Mouse (Mus musculus): ENCODE data around the gene Akap9.
"Not testable (repeated sequence)": the region's sequence is repeated elsewhere in the genome, so short reads cannot be mapped to it uniquely, and the experiment has no call there.

Akap9 gene

GRCm38 (mm10) chr5:3969114-3969513, 41.3 kb downstream of the Akap9 start:
- DNase-seq (ENCODE audit: low read depth, low spot score) = no peak

GRCm38 (mm10) chr5:3970936-3971335, 43.1 kb downstream of the Akap9 start:
- DNase-seq (ENCODE audit: low read depth, low spot score) = no peak

- DNase-seq (ENCODE audit: low read depth, low spot score) = no peak
These were observed 45.9 kb downstream of the Akap9 start for GRCm38 (mm10) chr5:3973764-3974163.

GRCm38 (mm10) chr5:3974896-3975295, 47.0 kb downstream of the Akap9 start:
- DNase-seq (ENCODE audit: low read depth, low spot score) = no peak

- DNase-seq (ENCODE audit: low read depth, low spot score) = no peak
These were observed 48.3 kb downstream of the Akap9 start for GRCm38 (mm10) chr5:3976111-3976510.

- no peak for DNase-seq (ENCODE audit: low read depth, low spot score)
These were observed 50.0 kb downstream of the Akap9 start for GRCm38 (mm10) chr5:3977904-3978303.

- no peak for DNase-seq (ENCODE audit: low read depth, low spot score)
These were observed 61.8 kb downstream of the Akap9 start for GRCm38 (mm10) chr5:3989608-3990007.

- DNase-seq (ENCODE audit: low read depth, low spot score) = no peak
These were observed 62.6 kb downstream of the Akap9 start for GRCm38 (mm10) chr5:3990499-3990898.

GRCm38 (mm10) chr5:4004531-4005469, 76.9 kb downstream of the Akap9 start:
- DNase-seq (ENCODE audit: low read depth, low spot score) = no peak

- no peak for DNase-seq (ENCODE audit: low read depth, low spot score)
These were observed 78.8 kb downstream of the Akap9 start for GRCm38 (mm10) chr5:4006606-4007005.

- DNase-seq (ENCODE audit: low read depth, low spot score) = no peak
These were observed 80.4 kb downstream of the Akap9 start for GRCm38 (mm10) chr5:4008266-4008665.

GRCm38 (mm10) chr5:4009540-4009939, 81.7 kb downstream of the Akap9 start:
- DNase-seq (ENCODE audit: low read depth, low spot score) = no peak

- not testable (repeated sequence) for DNase-seq (ENCODE audit: low read depth, low spot score)
These were observed 89.8 kb downstream of the Akap9 start for GRCm38 (mm10) chr5:4017646-4018045.

- DNase-seq (ENCODE audit: low read depth, low spot score) = no peak
These were observed 91.5 kb downstream of the Akap9 start for GRCm38 (mm10) chr5:4019377-4019776.

GRCm38 (mm10) chr5:4020018-4020417, 92.2 kb downstream of the Akap9 start:
- DNase-seq (ENCODE audit: low read depth, low spot score) = no peak

- DNase-seq (ENCODE audit: low read depth, low spot score) = no peak
These were observed 95.3 kb downstream of the Akap9 start for GRCm38 (mm10) chr5:4023186-4023585.

- DNase-seq (ENCODE audit: low read depth, low spot score) = no peak
These were observed 96.2 kb downstream of the Akap9 start for GRCm38 (mm10) chr5:4023742-4024681.

- no peak for DNase-seq (ENCODE audit: low read depth, low spot score)
These were observed 96.9 kb downstream of the Akap9 start for GRCm38 (mm10) chr5:4024727-4025126.

GRCm38 (mm10) chr5:4026336-4026735, 98.5 kb downstream of the Akap9 start:
- not testable (repeated sequence) for DNase-seq (ENCODE audit: low read depth, low spot score)

- DNase-seq (ENCODE audit: low read depth, low spot score) = no peak
These were observed 100.8 kb downstream of the Akap9 start for GRCm38 (mm10) chr5:4028486-4029173.

GRCm38 (mm10) chr5:4031846-4032245, 104.0 kb downstream of the Akap9 start:
- DNase-seq (ENCODE audit: low read depth, low spot score) = no peak

- DNase-seq (ENCODE audit: low read depth, low spot score) = no peak
These were observed 108.8 kb downstream of the Akap9 start for GRCm38 (mm10) chr5:4036686-4037085.

Data from retina, adult 2 months (tissue).